Mouse (Mus musculus) midbrain, embryonic 11.5 days (tissue): ENCODE results near the gene Trappc12. TPM values are rescaled to one million over a fixed set of nuclear protein-coding genes. Genes with fewer than 3 reads are reported as not detected.
A peak's percentile ranks its signal among the peaks of the same experiment; 100 is the strongest.

ENCODE experiments used
- ATAC-seq: fragments of 200-750 bp; cut with Nextera tagmentation; 2 replicates; pipeline ENCODE4 v1.8.0; 2017; ENCODE audit warnings: moderate TSS enrichment, moderate library complexity; ENCODE audit not compliant: low FRiP score
- DNase-seq: peaks from one replicate; pipeline ENCODE4 v3.0.0; 2015; ENCODE audit warnings: low spot score; ENCODE audit errors: missing footprints
- H3K27ac ChIP-seq: fragments of 300-500 bp; sonication (generic); 2 replicates; pipeline ENCODE4 v1.5.1; 2014; ENCODE audit warnings: low read depth, low read length
- H3K27me3 ChIP-seq: fragments of 300-500 bp; sonication (generic); 2 replicates; pipeline ENCODE4 v1.6.1; 2014; ENCODE audit warnings: mild to moderate bottlenecking, low read length, moderate library complexity, mixed read lengths; ENCODE audit not compliant: control insufficient read depth, insufficient read depth
- H3K36me3 ChIP-seq: fragments of 300-500 bp; sonication (generic); 2 replicates; pipeline ENCODE4 v1.6.1; 2014; ENCODE audit warnings: mild to moderate bottlenecking, low read length, moderate library complexity, mixed read lengths; ENCODE audit not compliant: control insufficient read depth, insufficient read depth
- H3K4me1 ChIP-seq: fragments of 300-500 bp; sonication (generic); 2 replicates; pipeline ENCODE4 v1.6.1; 2014; ENCODE audit warnings: low read length; ENCODE audit not compliant: control insufficient read depth, insufficient read depth
- H3K4me2 ChIP-seq: fragments of 300-500 bp; sonication (generic); 2 replicates; pipeline ENCODE4 v1.6.1; 2014; ENCODE audit warnings: mild to moderate bottlenecking, moderate library complexity
- H3K4me3 ChIP-seq: fragments of 300-500 bp; sonication (generic); 2 replicates; pipeline ENCODE4 v1.5.1; 2014; ENCODE audit warnings: low read depth, low read length
- H3K9ac ChIP-seq: fragments of 300-500 bp; sonication (generic); 2 replicates; pipeline ENCODE4 v1.6.1; 2014; ENCODE audit warnings: low read length
- H3K9me3 ChIP-seq: fragments of 300-500 bp; sonication (generic); 2 replicates; pipeline ENCODE4 v1.6.1; 2016; ENCODE audit warnings: low read length; ENCODE audit not compliant: control insufficient read depth
- WGBS: fragments of 180-500 bp; shearing (Covaris S2); extraction: QIAGEN DNeasy Blood & Tissue Kit; methylation state at CpG from one replicate; pipeline ENCODE4 v1.1.7; 2014; 5-methylcytosine and 5-hydroxymethylcytosine counted together
- polyA plus RNA-seq: library from polyadenylated mRNA; unstranded; fragments of >200 nt; fragmentation: Nextera tagmentation; extraction: Ambion mirVana; gene quantifications from 2 replicates; pipeline ENCODE4 v1.2.1, GENCODE M21; 2014

Trappc12 gene
- polyA plus RNA-seq, 1 experiment from 2014 or later = 35.9 TPM

GRCm38 (mm10) chr12:28686199-28686879 is 63.9 kb downstream of the Trappc12 start:
- Histone ChIP-seq H3K36me3 (peaks cover 6% of the 10 kb centered on the region; the same call in 1 of the 2 replicates), H3K9me3 (no peaks in the 10 kb centered on the region), H3K9ac (no peak overlapping the region), H3K27me3 (no peaks in the 10 kb centered on the region), H3K4me3 (no peak overlapping the region), H3K27ac (no peak overlapping the region), H3K4me2 (no peak overlapping the region), H3K4me1 (no peaks in the 10 kb centered on the region)
- ATAC-seq (no peak), DNase-seq (no peak)
- 75% methylated on average over 8 of the region's 8 CpGs for WGBS

GRCm38 (mm10) chr12:28685771-28686170 is 64.5 kb downstream of the Trappc12 start:
- ATAC-seq (no peak), DNase-seq (no peak)
- H3K27ac ChIP-seq = no peak overlapping the region
- no peaks in the 10 kb centered on the region for H3K27me3 ChIP-seq
- H3K4me1 ChIP-seq = no peaks in the 10 kb centered on the region
- 73% methylated on average over 3 of the region's 3 CpGs for whole genome bisulfite sequencing
- H3K9ac ChIP-seq = no peak overlapping the region
- H3K36me3 ChIP-seq = 0 out of 2 replicates have a peak, but pooled peaks cover 3% of the 10 kb centered on the region
- H3K9me3 ChIP-seq = no peaks in the 10 kb centered on the region
- no peak overlapping the region for H3K4me3 ChIP-seq
- H3K4me2 ChIP-seq = no peak overlapping the region

GRCm38 (mm10) chr12:28684674-28685073 is 65.6 kb downstream of the Trappc12 start:
- no peak for ATAC-seq
- no peaks in the 10 kb centered on the region for H3K4me1 ChIP-seq
- H3K9me3 ChIP-seq = no peaks in the 10 kb centered on the region
- WGBS = 83% methylated on average over 1 of the region's 1 CpGs
- H3K27me3 ChIP-seq = no peaks in the 10 kb centered on the region
- no peak for DNase-seq
- no peak overlapping the region for H3K27ac ChIP-seq
- H3K9ac ChIP-seq = no peak overlapping the region
- H3K4me2 ChIP-seq = no peak overlapping the region
- no peak overlapping the region for H3K4me3 ChIP-seq
- H3K36me3 ChIP-seq = no peaks in the 10 kb centered on the region

- peak overlapping the region; percentile 58 for H3K4me2 ChIP-seq
- peak overlapping the region; percentile 48 for H3K4me3 ChIP-seq
- 71% methylated on average over 5 of the region's 5 CpGs for WGBS
- peak overlapping the region; percentile 76 for H3K27ac ChIP-seq
- peaks cover 6% of the 10 kb centered on the region; the same call in 1 of the 2 replicates for H3K4me1 ChIP-seq
- no peaks in the 10 kb centered on the region for H3K27me3 ChIP-seq
- no peaks in the 10 kb centered on the region for H3K9me3 ChIP-seq
- H3K36me3 ChIP-seq = no peaks in the 10 kb centered on the region
- no peak for DNase-seq
- ATAC-seq = no peak
- H3K9ac ChIP-seq = peak overlapping the region; percentile 71
Measured at GRCm38 (mm10) chr12:28675925-28676209, 74.4 kb downstream of the Trappc12 start.

GRCm38 (mm10) chr12:28675121-28675924 is 74.9 kb downstream of the Trappc12 start, which contains the start of gene Adi1:
TSS of gene Adi1 (plus strand) at chr12:28675231.
- Histone ChIP-seq H3K4me1 (peaks cover 6% of the 10 kb centered on the region; the same call in 1 of the 2 replicates), H3K4me2 (peak within 1 kb of the TSS; percentile 58), H3K27ac (peak within 1 kb of the TSS; percentile 76), H3K36me3 (no peaks in the 10 kb centered on the region), H3K9ac (peak within 1 kb of the TSS; percentile 71), H3K9me3 (no peaks in the 10 kb centered on the region), H3K27me3 (no peaks in the 10 kb centered on the region), H3K4me3 (peak within 1 kb of the TSS; percentile 48)
- 4% methylated on average over 53 of the region's 53 CpGs for WGBS
- DNase-seq = peak; percentile 97
- ATAC-seq = peak; percentile 96

GRCm38 (mm10) chr12:28674038-28674720 is 76.1 kb downstream of the Trappc12 start:
- no peak overlapping the region for H3K4me3 ChIP-seq
- no peak for ATAC-seq
- WGBS = 84% methylated on average over 10 of the region's 10 CpGs

GRCm38 (mm10) chr12:28667287-28667686 is 83.0 kb downstream of the Trappc12 start:
- no peak overlapping the region for H3K4me2 ChIP-seq
- H3K9me3 ChIP-seq = no peaks in the 10 kb centered on the region
- ATAC-seq (no peak), DNase-seq (no peak)
- H3K27me3 ChIP-seq = no peaks in the 10 kb centered on the region
- no peak overlapping the region; the same call in 1 of the 2 replicates for H3K9ac ChIP-seq
- H3K27ac ChIP-seq = no peak overlapping the region
- 57% methylated on average over 8 of the region's 8 CpGs for WGBS
- no peaks in the 10 kb centered on the region for H3K36me3 ChIP-seq
- H3K4me1 ChIP-seq = no peaks in the 10 kb centered on the region
- H3K4me3 ChIP-seq = no peak overlapping the region

More at GRCm38 (mm10) chr12:28674038-28674720, 76.1 kb downstream of the Trappc12 start:
- no peaks in the 10 kb centered on the region for H3K9me3 ChIP-seq
- no peak overlapping the region for H3K9ac ChIP-seq
- H3K27ac ChIP-seq = no peak overlapping the region
- H3K4me1 ChIP-seq = peaks cover 6% of the 10 kb centered on the region; the same call in 1 of the 2 replicates
- H3K27me3 ChIP-seq = no peaks in the 10 kb centered on the region
- no peak overlapping the region for H3K4me2 ChIP-seq
- no peaks in the 10 kb centered on the region for H3K36me3 ChIP-seq
- no peak for DNase-seq

GRCm38 (mm10) chr12:28666734-28667133 is 83.5 kb downstream of the Trappc12 start:
- no peaks in the 10 kb centered on the region for H3K27me3 ChIP-seq
- no peak overlapping the region for H3K4me2 ChIP-seq
- H3K9me3 ChIP-seq = no peaks in the 10 kb centered on the region
- no peaks in the 10 kb centered on the region for H3K36me3 ChIP-seq
- no peak overlapping the region for H3K27ac ChIP-seq
- no peak overlapping the region for H3K9ac ChIP-seq
- H3K4me1 ChIP-seq = no peaks in the 10 kb centered on the region
- 75% methylated on average over 4 of the region's 4 CpGs for WGBS
- H3K4me3 ChIP-seq = no peak overlapping the region
- ATAC-seq (no peak), DNase-seq (no peak)
